Mouse (Mus musculus) lung, adult 2 months (tissue): ENCODE measurements around the gene Dock1.

Source experiments
- CTCF ChIP-seq: fragments of 200-500 bp; IDR thresholded peaks from 2 replicates; pipeline ENCODE4 v1.5.1; 2011; ENCODE audit warnings: mild to moderate bottlenecking, low read length, control low read depth; ENCODE audit not compliant: insufficient read depth
- POLR2A ChIP-seq: fragments of 200-500 bp; IDR thresholded peaks from 2 replicates; pipeline ENCODE4 v1.6.1; 2011; ENCODE audit warnings: low read depth, mild to moderate bottlenecking, control low read depth, low read length, borderline replicate concordance; ENCODE audit errors: extremely low read depth

GRCm38 (mm10) chr7:134809241-134809975 is 139.0 kb downstream of the Dock1 start:
- TF ChIP-seq POLR2A (no peak), CTCF (no peak)
